Mouse (Mus musculus) midbrain, embryonic 14.5 days (tissue): ENCODE measurements around the gene Exoc5. TPM values are rescaled to one million over a fixed set of nuclear protein-coding genes. Genes with fewer than 3 reads are reported as not detected.
"Not testable (repeated sequence)": the region's sequence is repeated elsewhere in the genome, so short reads cannot be mapped to it uniquely, and the experiment has no call there.

ENCODE experiments used
- ATAC-seq: fragments of 200-750 bp; cut with Nextera tagmentation; 2 replicates; pipeline ENCODE4 v1.8.0; 2017; ENCODE audit warnings: moderate number of reproducible peaks, moderate library complexity; ENCODE audit not compliant: low FRiP score, low TSS enrichment
- DNase-seq: peaks from one replicate; pipeline ENCODE4 v3.0.0-alpha.2; 2015
- H3K27ac ChIP-seq: fragments of 300-500 bp; sonication (generic); replicated peaks from 2 replicates; pipeline ENCODE4 v1.5.1; 2014; ENCODE audit warnings: mild to moderate bottlenecking, low read depth, low read length, moderate library complexity
- H3K27me3 ChIP-seq: fragments of 300-500 bp; sonication (generic); 2 replicates; pipeline ENCODE4 v1.6.1; 2014; ENCODE audit warnings: low read length, control low read depth, mixed read lengths; ENCODE audit not compliant: control insufficient read depth, insufficient read depth
- H3K36me3 ChIP-seq: fragments of 300-500 bp; sonication (generic); 2 replicates; pipeline ENCODE4 v1.6.1; 2014; ENCODE audit warnings: low read length, control low read depth; ENCODE audit not compliant: control insufficient read depth, insufficient read depth
- H3K4me1 ChIP-seq: fragments of 300-500 bp; sonication (generic); 2 replicates; pipeline ENCODE4 v1.6.1; 2014; ENCODE audit warnings: mild to moderate bottlenecking, antibody characterized with exemption, low read length, control low read depth; ENCODE audit not compliant: control insufficient read depth, insufficient read depth
- H3K4me2 ChIP-seq: fragments of 300-500 bp; sonication (generic); 2 replicates; pipeline ENCODE4 v1.6.1; 2014; ENCODE audit warnings: mild to moderate bottlenecking, low read length, moderate library complexity
- H3K4me3 ChIP-seq: fragments of 300-500 bp; sonication (generic); replicated peaks from 2 replicates; pipeline ENCODE4 v1.5.1; 2014; ENCODE audit warnings: low read depth, low read length
- H3K9ac ChIP-seq: fragments of 300-500 bp; sonication (generic); replicated peaks from 2 replicates; pipeline ENCODE4 v1.6.1; 2014; ENCODE audit warnings: mild to moderate bottlenecking, low read length, moderate library complexity
- H3K9me3 ChIP-seq: fragments of 300-500 bp; sonication (generic); 2 replicates; pipeline ENCODE4 v1.6.1; 2016; ENCODE audit warnings: low read length, control low read depth, mixed read lengths; ENCODE audit not compliant: control insufficient read depth
- WGBS: fragments of 180-500 bp; shearing (Covaris S2); extraction: QIAGEN DNeasy Blood & Tissue Kit; methylation state at CpG from one replicate; pipeline ENCODE4 v1.1.7; 2014; 5-methylcytosine and 5-hydroxymethylcytosine counted together
- polyA plus RNA-seq: library from polyadenylated mRNA; unstranded; fragments of >200 nt; fragmentation: Nextera tagmentation; extraction: Ambion mirVana; gene quantifications from 2 replicates; pipeline ENCODE4 v1.2.1, GENCODE M21; 2014

Gene Exoc5
- polyA plus RNA-seq, result 77.5 and 105 TPM in 2 replicates

GRCm38 (mm10) chr14:49066274-49066823 is at the start of gene Exoc5:
TSS of gene Exoc5 (minus strand) at chr14:49066653.
- Histone ChIP-seq H3K36me3 (no peaks in the 10 kb centered on the region), H3K4me3 (peak within 1 kb of the TSS; percentile 96), H3K4me1 (peaks cover 13% of the 10 kb centered on the region), H3K4me2 (peak within 1 kb of the TSS; percentile 83), H3K9me3 (no peaks in the 10 kb centered on the region), H3K9ac (peak within 1 kb of the TSS; percentile 97), H3K27me3 (no peaks in the 10 kb centered on the region), H3K27ac (peak within 1 kb of the TSS; percentile 99)
- WGBS, result under 1% methylated on average over 53 of the region's 53 CpGs
- ATAC-seq (peak; percentile 95), DNase-seq (peak; percentile 99)

- H3K4me1 ChIP-seq, result peaks cover 15% of the 10 kb centered on the region
- H3K27ac ChIP-seq, H3K4me3 ChIP-seq, H3K4me2 ChIP-seq, H3K36me3 ChIP-seq, H3K27me3 ChIP-seq, H3K9me3 ChIP-seq, ATAC-seq, H3K9ac ChIP-seq: not testable (repeated sequence)
- peak; percentile 20 for DNase-seq
- WGBS, result 34% methylated on average over 1 of the region's 1 CpGs
These were observed 25.3 kb upstream of the Exoc5 start for GRCm38 (mm10) chr14:49091755-49092154.

GRCm38 (mm10) chr14:49091277-49091676 is 24.8 kb upstream of the Exoc5 start:
- Histone ChIP-seq H3K27me3 (no peaks in the 10 kb centered on the region), H3K4me2 (no peak overlapping the region), H3K27ac (no peak overlapping the region), H3K36me3 (peaks cover 7% of the 10 kb centered on the region), H3K4me3 (no peak overlapping the region), H3K9me3 (no peaks in the 10 kb centered on the region), H3K9ac (no peak overlapping the region), H3K4me1 (peaks cover 15% of the 10 kb centered on the region)
- 40% methylated on average over 4 of the region's 4 CpGs for WGBS
- DNase-seq (no peak), ATAC-seq (no peak)

DNA sequence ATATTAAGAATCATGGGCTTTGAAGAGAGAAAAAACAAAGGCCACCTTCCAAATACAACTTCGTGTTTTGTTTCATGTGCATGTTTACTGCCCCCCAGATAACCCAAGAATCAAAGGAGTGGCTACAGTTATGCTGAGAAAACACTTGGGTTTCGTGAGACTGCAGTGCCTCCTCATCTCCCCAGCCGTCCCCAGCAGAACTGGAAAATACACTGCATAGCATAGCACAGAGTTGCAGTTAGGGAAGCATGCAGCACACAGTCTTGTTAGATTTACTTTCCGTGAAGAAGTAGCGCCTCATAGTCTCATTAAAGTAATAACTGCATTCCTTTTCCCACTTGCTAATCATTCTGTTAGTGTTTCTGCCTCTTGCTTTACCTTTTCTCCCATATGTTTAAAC is 23.6 kb upstream of the Exoc5 start:
- Histone ChIP-seq H3K9ac (no peak overlapping the region), H3K4me2 (peak overlapping the region; percentile 19; the same call in 1 of the 2 replicates), H3K4me1 (peaks cover 15% of the 10 kb centered on the region), H3K36me3 (peaks cover 8% of the 10 kb centered on the region), H3K4me3 (no peak overlapping the region), H3K9me3 (no peaks in the 10 kb centered on the region), H3K27me3 (no peaks in the 10 kb centered on the region), H3K27ac (no peak overlapping the region)
- no peak; the same call in 1 of the 2 replicates for ATAC-seq
- 15% methylated on average over 5 of the region's 5 CpGs for WGBS
- peak; percentile 42 for DNase-seq

- ATAC-seq (no peak; the same call in 1 of the 2 replicates), DNase-seq (peak; percentile 59)
- no peak overlapping the region for H3K27ac ChIP-seq
- H3K4me1 ChIP-seq, result peaks cover 15% of the 10 kb centered on the region
- no peaks in the 10 kb centered on the region for H3K27me3 ChIP-seq
- peaks cover 8% of the 10 kb centered on the region for H3K36me3 ChIP-seq
- no peak overlapping the region for H3K4me3 ChIP-seq
- no peaks in the 10 kb centered on the region for H3K9me3 ChIP-seq
- 6% methylated on average over 6 of the region's 6 CpGs for WGBS
- no peak overlapping the region for H3K4me2 ChIP-seq
- H3K9ac ChIP-seq, result no peak overlapping the region; the same call in 1 of the 2 replicates
These were observed 23.1 kb upstream of the Exoc5 start for GRCm38 (mm10) chr14:49089461-49090058.

GRCm38 (mm10) chr14:49088155-49089048 is 21.9 kb upstream of the Exoc5 start:
- ATAC-seq (0 out of 2 replicates have a peak, but pooled peaks have one; percentile 55), DNase-seq (peak; percentile 47)
- H3K27me3 ChIP-seq, result no peaks in the 10 kb centered on the region
- no peaks in the 10 kb centered on the region for H3K9me3 ChIP-seq
- no peak overlapping the region for H3K4me3 ChIP-seq
- WGBS, result 7% methylated on average over 14 of the region's 14 CpGs
- H3K27ac ChIP-seq, result no peak overlapping the region
- peaks cover 14% of the 10 kb centered on the region for H3K36me3 ChIP-seq
- peaks cover 15% of the 10 kb centered on the region for H3K4me1 ChIP-seq
- no peak overlapping the region for H3K9ac ChIP-seq
- no peak overlapping the region for H3K4me2 ChIP-seq

GRCm38 (mm10) chr14:49086522-49086921 is 20.1 kb upstream of the Exoc5 start:
- no peak for DNase-seq
- Histone ChIP-seq H3K27ac (no peak overlapping the region), H3K9me3 (no peaks in the 10 kb centered on the region), H3K27me3 (no peaks in the 10 kb centered on the region), H3K9ac (no peak overlapping the region), H3K36me3 (peaks cover 23% of the 10 kb centered on the region), H3K4me2 (no peak overlapping the region), H3K4me3 (no peak overlapping the region), H3K4me1 (peaks cover 15% of the 10 kb centered on the region)
- no peak for ATAC-seq
- 75% methylated on average over 4 of the region's 4 CpGs for WGBS

- peaks cover 33% of the 10 kb centered on the region for H3K36me3 ChIP-seq
- 94% methylated on average over 2 of the region's 2 CpGs for WGBS
- H3K9me3 ChIP-seq, result no peaks in the 10 kb centered on the region
- H3K4me2 ChIP-seq, result no peak overlapping the region
- H3K4me1 ChIP-seq, result no peaks in the 10 kb centered on the region
- no peak overlapping the region for H3K9ac ChIP-seq
- no peak overlapping the region for H3K4me3 ChIP-seq
- no peak overlapping the region for H3K27ac ChIP-seq
- no peaks in the 10 kb centered on the region for H3K27me3 ChIP-seq
- DNase-seq (no peak), ATAC-seq (no peak)
These were observed 12.4 kb upstream of the Exoc5 start for GRCm38 (mm10) chr14:49078820-49079219.
